Mouse (Mus musculus): ENCODE measurements around the gene Map3k7. TPM values are rescaled to one million over a fixed set of nuclear protein-coding genes. Genes with fewer than 3 reads are reported as not detected.
A peak's percentile ranks its signal among the peaks of the same experiment; 100 is the strongest.

Map3k7 gene
- total RNA-seq (2021), result 10 to 100 TPM; 29.6 to 33.9 TPM
- long read RNA-seq, experiment 1, full-length matches to known transcripts, result 11 of 17 reads
- long read RNA-seq, experiment 1, partial matches to known transcripts, result 1 of 17 reads
- long read RNA-seq, experiment 1, other reads (novel, unspliced or antisense), result 5 of 17 reads
- long read RNA-seq, experiment 2, full-length matches to known transcripts, result 19 of 29 reads
- long read RNA-seq, experiment 2, partial matches to known transcripts, result 1 of 29 reads
- long read RNA-seq, experiment 2, other reads (novel, unspliced or antisense), result 9 of 29 reads

GRCm38 (mm10) chr4:31963354-31964193 is at the start of gene Map3k7:
Map3k7 (plus strand) TSS chr4:31964097.
- DNase-seq, result peak; percentile 91

GRCm38 (mm10) chr4:31915114-31915513 is 48.8 kb upstream of the Map3k7 start:
- DNase-seq, result no peak

DNA sequence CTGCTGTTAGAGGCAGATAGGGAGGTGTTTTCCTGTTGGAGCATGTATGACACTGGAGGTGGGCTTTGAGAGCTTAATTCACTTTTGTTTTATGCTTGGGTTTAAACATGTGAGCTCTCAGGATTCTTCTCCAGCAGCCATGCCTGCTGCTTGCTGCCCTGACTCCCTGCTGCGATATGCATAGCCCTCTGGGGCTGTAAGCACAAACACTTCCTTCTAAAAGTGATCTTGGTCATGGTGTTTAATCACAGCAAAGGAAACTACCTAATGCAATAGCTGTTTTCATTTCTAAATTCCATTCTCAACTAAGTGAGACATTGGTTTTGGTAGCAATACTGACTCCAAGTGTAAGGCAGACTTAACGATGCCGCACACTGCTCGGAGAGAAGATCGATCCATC is 45.2 kb upstream of the Map3k7 start:
- DNase-seq, result no peak

GRCm38 (mm10) chr4:31922215-31922614 is 41.7 kb upstream of the Map3k7 start:
- no peak for DNase-seq

DNA sequence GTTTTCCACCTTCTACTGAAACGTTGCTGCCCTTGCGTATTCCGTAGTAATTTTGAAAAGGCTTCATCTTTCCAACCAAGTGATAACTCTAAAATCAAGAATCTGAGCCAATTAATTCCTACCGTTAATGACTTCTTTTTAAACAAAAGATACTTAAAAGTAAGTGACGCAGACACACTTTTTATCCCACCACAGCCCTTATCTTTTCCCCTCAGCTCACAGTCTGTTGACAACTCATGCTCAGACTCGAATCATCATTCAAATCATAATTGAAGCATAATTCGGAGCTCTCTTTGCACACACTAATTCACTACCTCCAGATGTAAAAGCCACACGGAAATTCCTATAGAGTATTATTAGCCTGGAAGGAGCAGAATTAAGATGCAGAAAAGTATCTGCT is 40.5 kb upstream of the Map3k7 start:
- DNase-seq, result no peak

DNA sequence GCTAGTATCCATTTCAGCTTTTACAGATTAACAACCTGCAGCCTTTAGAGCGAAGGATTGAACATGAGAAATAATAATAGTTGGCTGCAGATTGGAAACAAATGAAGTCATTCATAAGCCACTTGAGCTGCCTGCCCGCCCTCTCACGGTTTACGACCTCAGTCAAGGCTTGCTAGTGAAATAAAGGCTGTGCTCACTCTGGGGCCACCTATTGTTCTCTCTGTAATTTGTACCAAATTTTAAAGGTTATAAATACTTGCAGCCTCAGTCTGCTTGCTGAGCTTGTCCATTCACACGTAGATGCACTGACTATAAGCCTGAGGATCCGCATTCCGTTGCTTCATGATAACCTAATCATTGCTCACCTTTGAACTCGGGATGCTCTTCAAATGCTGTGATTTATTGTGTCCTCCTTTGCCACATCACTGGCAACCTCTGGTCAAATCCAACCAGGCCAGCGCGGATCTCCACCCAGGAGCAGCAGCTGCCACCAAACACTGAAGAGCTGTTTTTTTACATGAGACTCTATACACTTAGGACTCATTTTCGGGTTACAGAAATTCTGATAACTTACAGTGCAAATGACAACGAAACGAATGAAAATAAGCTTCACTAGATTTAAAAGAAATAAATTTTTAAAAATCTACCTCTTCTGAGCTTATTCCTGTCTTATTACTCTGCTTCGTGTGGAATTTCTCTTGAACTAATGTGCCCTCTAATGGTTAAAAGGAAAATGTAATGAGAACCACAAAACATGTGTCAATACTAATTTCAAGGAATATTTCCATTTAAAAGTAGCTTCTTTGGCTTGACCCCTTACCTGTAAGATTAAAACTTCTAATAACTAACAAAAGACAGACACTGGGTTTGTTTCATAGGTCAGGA is 39.4 kb upstream of the Map3k7 start:
- no peak for DNase-seq

DNA sequence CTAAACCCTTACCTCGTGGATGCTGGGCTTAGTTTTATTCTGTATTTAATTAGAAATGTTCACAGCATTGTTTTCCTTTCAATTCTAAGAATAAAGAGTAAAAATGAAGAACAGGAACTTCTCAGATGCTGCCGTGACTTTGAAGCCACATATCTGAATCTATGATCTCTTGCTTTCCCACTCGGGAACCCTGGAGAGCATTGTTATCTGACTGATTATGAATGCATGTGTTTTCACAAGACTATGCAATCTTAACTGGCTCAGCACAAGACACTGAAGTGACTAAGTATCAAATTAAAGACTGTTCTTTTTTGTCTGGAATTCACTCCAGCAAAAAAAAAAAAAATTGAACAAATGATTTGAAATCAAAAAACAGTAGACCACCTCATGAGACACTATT is 30.7 kb upstream of the Map3k7 start:
- no peak for DNase-seq

DNA sequence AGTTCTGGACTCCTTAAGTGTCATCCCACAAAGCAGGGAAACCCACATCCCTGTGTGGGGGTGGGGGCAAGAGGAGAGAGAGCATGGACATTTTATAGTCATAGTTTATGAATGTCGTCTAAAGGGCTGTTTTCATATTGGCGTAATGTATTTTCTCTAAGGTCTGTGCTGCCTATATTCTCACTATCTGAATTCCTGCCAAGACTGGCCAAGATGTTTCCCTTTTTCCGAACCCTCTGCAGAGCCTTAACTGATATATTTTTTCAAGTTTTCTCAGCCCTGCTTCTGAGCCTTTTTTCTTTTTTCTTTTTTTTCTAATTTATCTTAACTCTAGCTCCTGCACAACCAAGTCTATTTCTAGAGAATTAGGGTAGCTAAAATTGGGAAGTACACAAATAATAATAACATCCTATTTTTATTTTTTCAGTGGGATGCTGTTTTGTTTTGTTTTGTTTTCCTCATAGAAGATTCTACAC is 28.0 kb upstream of the Map3k7 start:
- DNase-seq, result no peak

- DNase-seq, result no peak
Observed at GRCm38 (mm10) chr4:31936358-31936757, 27.5 kb upstream of the Map3k7 start.

- no peak for DNase-seq
Observed at GRCm38 (mm10) chr4:31936911-31937375, 27.0 kb upstream of the Map3k7 start.

- DNase-seq, result peak; percentile 5
Observed at GRCm38 (mm10) chr4:31937376-31938281, 26.3 kb upstream of the Map3k7 start.

- DNase-seq, result no peak
Observed at GRCm38 (mm10) chr4:31938416-31939106, 25.3 kb upstream of the Map3k7 start.

- peak; percentile 7 for DNase-seq
Observed at GRCm38 (mm10) chr4:31941616-31942015, 22.3 kb upstream of the Map3k7 start.

- DNase-seq, result no peak
Observed at GRCm38 (mm10) chr4:31943045-31943444, 20.9 kb upstream of the Map3k7 start.

DNA sequence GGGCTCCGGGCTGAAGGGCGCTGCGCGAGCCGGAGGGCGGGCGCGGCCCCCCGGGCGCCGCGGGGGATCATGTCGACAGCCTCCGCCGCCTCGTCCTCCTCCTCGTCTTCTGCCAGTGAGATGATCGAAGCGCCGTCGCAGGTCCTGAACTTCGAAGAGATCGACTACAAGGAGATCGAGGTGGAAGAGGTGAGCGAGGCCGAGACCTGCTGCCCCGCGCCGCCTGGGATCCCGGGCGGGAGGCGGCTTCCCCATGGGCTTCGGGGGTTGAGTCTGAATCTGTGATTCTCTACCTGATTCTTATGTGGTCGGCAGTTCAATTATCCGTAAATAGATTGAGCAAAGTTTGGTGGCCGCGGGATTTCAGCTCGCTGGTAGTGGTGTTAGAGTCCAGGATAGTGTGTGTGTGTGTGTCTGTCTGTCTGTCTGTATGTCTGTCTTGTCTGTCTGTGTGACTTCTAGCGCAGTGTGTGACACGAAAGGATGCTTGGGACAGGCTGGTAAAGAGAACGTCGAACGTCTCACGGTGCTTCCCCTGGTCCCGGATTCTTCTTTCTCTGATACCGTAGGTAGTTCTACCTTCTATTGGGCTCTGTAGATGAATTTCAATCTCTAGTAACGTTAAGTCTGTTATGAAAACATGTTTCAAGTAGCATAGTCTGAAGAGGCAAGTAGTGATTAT is 438 bp downstream of the Map3k7 start:
- no peak for DNase-seq

DNA sequence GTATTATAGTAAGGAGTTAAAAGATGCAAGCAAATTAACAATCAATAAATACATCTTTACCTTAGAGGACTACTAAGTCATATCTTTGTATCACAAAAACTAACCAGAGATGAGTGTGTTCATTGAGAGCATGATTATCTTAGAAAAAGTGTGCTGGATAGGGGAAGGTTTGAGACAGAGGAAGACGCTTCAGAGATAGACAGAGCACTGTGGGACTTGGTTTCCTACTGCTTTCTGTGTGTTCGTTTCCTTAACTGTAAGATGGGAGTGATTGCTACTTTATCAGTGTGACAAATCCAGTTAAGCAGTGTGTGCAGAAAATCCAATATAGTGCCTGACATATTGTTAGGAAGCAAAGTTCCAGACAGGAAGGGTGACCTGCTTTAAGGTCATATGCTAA is 1.3 kb downstream of the Map3k7 start:
- no peak for DNase-seq

- DNase-seq, result no peak
Observed at GRCm38 (mm10) chr4:31971437-31971836, 7.5 kb downstream of the Map3k7 start.

- no peak for DNase-seq
Observed at GRCm38 (mm10) chr4:31972181-31972580, 8.3 kb downstream of the Map3k7 start.

DNA sequence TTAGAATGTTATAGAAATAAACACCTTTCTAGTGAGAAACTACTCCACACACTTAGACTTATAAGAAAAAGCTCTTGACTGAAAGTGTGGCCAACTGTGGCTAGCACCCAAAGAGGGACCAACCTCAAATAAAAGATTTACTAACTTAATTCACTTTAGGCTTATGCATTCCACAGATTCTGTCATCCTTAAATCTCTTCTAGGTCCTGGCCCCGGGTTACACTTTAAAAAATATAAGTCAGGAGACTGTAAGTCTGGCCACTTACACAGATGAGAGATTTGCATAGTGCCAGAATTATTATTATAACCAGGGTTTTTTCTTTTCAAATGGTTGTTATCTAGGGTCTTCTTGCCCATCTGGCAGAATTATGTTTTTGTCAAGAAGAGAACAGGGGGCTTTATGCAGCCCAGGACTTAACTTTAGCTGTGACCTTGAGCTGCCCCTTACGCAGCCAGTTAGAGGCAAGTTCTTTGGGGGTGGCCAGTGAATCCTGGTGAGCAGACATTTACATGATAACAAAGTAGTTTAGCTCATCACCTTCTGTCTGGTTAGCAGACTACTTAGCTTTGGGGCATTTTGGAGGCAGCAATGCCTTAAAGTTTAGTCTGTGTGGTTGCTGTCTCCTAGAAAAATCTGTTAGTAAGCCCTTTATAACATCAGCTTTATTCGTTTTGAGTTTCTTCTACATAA is 11.5 kb downstream of the Map3k7 start:
- no peak for DNase-seq

Data from gastrocnemius, postnatal 25 days (tissue).